ENCODE assay signal across 5 mouse cellular contexts in genomic region chr1:84956771-84957170, GRCm38 (mm10). TPM values are rescaled to one million over a fixed set of nuclear protein-coding genes. Genes with fewer than 3 reads are reported as not detected.
"Had no signal": no experiment of that assay in that cellular context is flagged by ENCODE, and none has a peak within 500 bp of the region (broad histone marks: within the 10 kb centered on the region; RNA-seq: fewer than 3 reads in every experiment).

No protein-coding gene starts in this region.

RNA-seq across cellular contexts. Expression of gene Slc16a14, which starts 21.8 kb away (rescaled TPM):
- total RNA-seq: hematopoietic stem cell, adult 5-6 weeks had no signal
- polyA plus RNA-seq: heart, embryonic 16.5 days; heart, postnatal 0 days; inflammation-experienced regulatory T-cells, adult 6 months; large intestine, adult 2 months had no signal
